Mouse (Mus musculus) lung, adult 2 months (tissue): ENCODE data around the gene Eef1b2.

Experiments used
- CTCF ChIP-seq: fragments of 200-500 bp; IDR thresholded peaks from 2 replicates; pipeline ENCODE4 v1.5.1; 2011; ENCODE audit warnings: mild to moderate bottlenecking, low read length, control low read depth; ENCODE audit not compliant: insufficient read depth
- POLR2A ChIP-seq: fragments of 200-500 bp; IDR thresholded peaks from 2 replicates; pipeline ENCODE4 v1.6.1; 2011; ENCODE audit warnings: low read depth, mild to moderate bottlenecking, control low read depth, low read length, borderline replicate concordance; ENCODE audit errors: extremely low read depth

DNA sequence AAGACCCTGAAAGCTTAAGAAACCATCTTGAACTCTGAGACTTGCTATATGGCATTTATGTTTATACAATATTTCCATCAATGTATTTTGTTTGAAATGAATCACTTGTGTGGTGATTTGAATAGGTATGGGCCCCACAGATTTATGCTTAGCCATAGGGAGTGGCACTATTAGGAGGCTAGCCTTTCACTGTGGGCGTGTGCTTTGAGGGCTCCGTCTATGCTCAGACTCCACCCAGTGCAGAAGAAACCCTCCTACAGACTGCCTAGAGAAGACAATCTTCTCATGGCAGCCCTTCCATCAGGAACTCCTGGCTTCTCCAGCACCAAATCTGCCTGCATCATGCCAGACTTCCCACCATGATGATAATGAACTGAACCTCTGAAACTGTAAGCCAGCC lies 8.0 kb upstream of the Eef1b2 start:
- TF ChIP-seq CTCF: no peak
- no peak for TF ChIP-seq POLR2A
